28 mouse cellular contexts compared by ENCODE assay signal in genomic region chr2:92673931-92674330, GRCm38 (mm10).
DNase-seq lines count a peak whose midpoint lies in the region; ATAC-seq and TF ChIP-seq lines count a peak whose summit lies in the region.
"Had no signal": no experiment of that assay in that cellular context is flagged by ENCODE, and none has a peak within 500 bp of the region (broad histone marks: within the 10 kb centered on the region; RNA-seq: fewer than 3 reads in every experiment).

No protein-coding gene starts in this region.

- peaks cover 26% of the 10 kb centered on the region for H3K4me1 ChIP-seq in forebrain, embryonic 10.5 days
- H3K4me1 ChIP-seq in forebrain, embryonic 14.5 days (ENCODE audit: control insufficient read depth, insufficient read depth, low read length), result peaks cover 5% of the 10 kb centered on the region; the same call in 1 of the 2 replicates
- H3K4me1 ChIP-seq in cortical plate, adult 2 months (ENCODE audit: control insufficient read depth, insufficient read depth, low read length), result peaks cover 22% of the 10 kb centered on the region
- no peaks in the 10 kb centered on the region for H3K4me1 ChIP-seq in lung, postnatal 0 days (ENCODE audit: insufficient read depth, low read depth, low read length)
- H3K4me1 ChIP-seq: embryonic facial prominence, embryonic 12.5 days; embryonic facial prominence, embryonic 15.5 days; forebrain, embryonic 13.5 days; hindbrain, embryonic 15.5 days; intestine, embryonic 15.5 days had no signal

- H3K9ac ChIP-seq in forebrain, embryonic 14.5 days (ENCODE audit: low read length), result no peak overlapping the region
- H3K9ac ChIP-seq in lung, postnatal 0 days (replicated peaks; ENCODE audit: low read depth), result no peak overlapping the region
- H3K9ac ChIP-seq: embryonic facial prominence, embryonic 12.5 days; embryonic facial prominence, embryonic 15.5 days; forebrain, embryonic 13.5 days; forebrain, postnatal 0 days; heart, embryonic 13.5 days; hindbrain, embryonic 15.5 days; intestine, embryonic 15.5 days had no signal

- no peak for TF ChIP-seq POLR2A in cortical plate, adult 2 months (IDR thresholded peaks at IDR 0.05; ENCODE audit: extremely low read depth, insufficient read depth, low read length)

- no peak overlapping the region for H3K4me3 ChIP-seq in forebrain, embryonic 10.5 days
- no peak overlapping the region for H3K4me3 ChIP-seq in forebrain, embryonic 14.5 days (ENCODE audit: low read depth, low read length)
- no peak overlapping the region for H3K4me3 ChIP-seq in left cerebral cortex, adult 2 months
- no peak overlapping the region for H3K4me3 ChIP-seq in cortical plate, adult 2 months (ENCODE audit: insufficient read depth, low read length)
- no peak overlapping the region for H3K4me3 ChIP-seq in lung, postnatal 0 days (ENCODE audit: low read depth, low read length)
- H3K4me3 ChIP-seq: embryonic facial prominence, embryonic 12.5 days; embryonic facial prominence, embryonic 15.5 days; erythroblast, embryonic 14.5 days; forebrain, embryonic 13.5 days; gastrocnemius, adult 2 months; heart, embryonic 10.5 days; heart, embryonic 13.5 days; hindbrain, embryonic 15.5 days; intestine, embryonic 15.5 days had no signal

- H3K4me2 ChIP-seq in forebrain, embryonic 14.5 days (ENCODE audit: low read length), result no peak overlapping the region
- H3K4me2 ChIP-seq in lung, postnatal 0 days (replicated peaks; ENCODE audit: low read depth, low read length), result no peak overlapping the region
- H3K4me2 ChIP-seq: embryonic facial prominence, embryonic 12.5 days; embryonic facial prominence, embryonic 15.5 days; forebrain, embryonic 13.5 days; heart, embryonic 13.5 days; hindbrain, embryonic 15.5 days; intestine, embryonic 15.5 days had no signal

- peak; percentile 16 to 54 for DNase-seq in adrenal gland, adult (ENCODE audit: inconsistent age in 2 of 2, low spot score in 1 of 2)
- DNase-seq in adrenal gland, adult 18-20 months (ENCODE audit: low spot score in 2 of 2), result no peak
- DNase-seq in forebrain, embryonic 10.5 days (ENCODE audit: extremely low spot score, low spot score), result no peak
- no peak for DNase-seq in forebrain, embryonic 14.5 days (ENCODE audit: low spot score)
- DNase-seq in left cerebral cortex, adult 2 months (ENCODE audit: extremely low spot score in 1 of 2, low spot score in 2 of 2), result no peak
- DNase-seq in left cerebral cortex, postnatal 36 days (ENCODE audit: low spot score in 2 of 2), result no peak
- DNase-seq in lung, postnatal 0 days (ENCODE audit: low spot score), result no peak
- DNase-seq: adrenal gland, postnatal 25 days; cerebellum, adult 18-20 months; cerebellum, adult 9-10 months; cerebellum, postnatal 14 days; forebrain, postnatal 0 days; gastrocnemius, adult 2 months; gastrocnemius, postnatal 25 days; heart, adult 18-20 months; heart, postnatal 14 days; heart, postnatal 4 days; kidney, adult 11 months; kidney, adult 8-10 months had no signal

- TF ChIP-seq EP300 in lung, postnatal 0 days (IDR thresholded peaks at IDR 0.05), result no peak

- TF ChIP-seq CTCF in left cerebral cortex, adult 2 months (IDR thresholded peaks at IDR 0.05), result no peak
- no peak for TF ChIP-seq CTCF in cortical plate, adult 2 months (IDR thresholded peaks at IDR 0.05; ENCODE audit: extremely low read depth, insufficient read depth, low read length)
- TF ChIP-seq CTCF in lung, postnatal 0 days (IDR thresholded peaks at IDR 0.05), result no peak

- no peak for ATAC-seq in forebrain, embryonic 14.5 days
- ATAC-seq in lung, postnatal 0 days, result no peak
- ATAC-seq: forebrain, embryonic 13.5 days; forebrain, postnatal 0 days; intestine, embryonic 15.5 days had no signal

- 20% methylated on average over 4 of the region's 4 CpGs for WGBS in forebrain, embryonic 10.5 days
- WGBS in forebrain, embryonic 14.5 days, result 14% methylated on average over 4 of the region's 4 CpGs
- WGBS in lung, postnatal 0 days, result 26% methylated on average over 4 of the region's 4 CpGs

- H3K27me3 ChIP-seq in forebrain, embryonic 10.5 days (ENCODE audit: poor library complexity, severe bottlenecking), result peaks cover 10% of the 10 kb centered on the region; the same call in 1 of the 2 replicates
- no peaks in the 10 kb centered on the region for H3K27me3 ChIP-seq in forebrain, embryonic 14.5 days (replicated peaks; ENCODE audit: control insufficient read depth, insufficient read depth, low read length)
- no peaks in the 10 kb centered on the region for H3K27me3 ChIP-seq in lung, postnatal 0 days (replicated peaks; ENCODE audit: insufficient read depth, low read length)
- H3K27me3 ChIP-seq: embryonic facial prominence, embryonic 12.5 days; forebrain, embryonic 13.5 days; intestine, embryonic 15.5 days had no signal

- no peaks in the 10 kb centered on the region for H3K9me3 ChIP-seq in forebrain, embryonic 10.5 days
- no peaks in the 10 kb centered on the region for H3K9me3 ChIP-seq in forebrain, embryonic 14.5 days (replicated peaks; ENCODE audit: control insufficient read depth, low read length)
- H3K9me3 ChIP-seq in lung, postnatal 0 days (ENCODE audit: low read length), result no peaks in the 10 kb centered on the region
- H3K9me3 ChIP-seq: embryonic facial prominence, embryonic 12.5 days; embryonic facial prominence, embryonic 15.5 days; forebrain, embryonic 13.5 days; heart, embryonic 10.5 days; heart, embryonic 13.5 days; hindbrain, embryonic 15.5 days; intestine, embryonic 15.5 days had no signal

- 0 out of 2 replicates have a peak overlapping the region, but pooled peaks have one; percentile 25 for H3K27ac ChIP-seq in forebrain, embryonic 10.5 days
- H3K27ac ChIP-seq in forebrain, embryonic 14.5 days (ENCODE audit: low read depth, low read length), result no peak overlapping the region
- H3K27ac ChIP-seq in left cerebral cortex, adult 2 months, result peak overlapping the region; percentile 89
- H3K27ac ChIP-seq in cortical plate, adult 2 months (ENCODE audit: insufficient read depth, low read length), result peak overlapping the region; percentile 43; the same call in 1 of the 2 replicates
- no peak overlapping the region for H3K27ac ChIP-seq in lung, postnatal 0 days (ENCODE audit: low read length)
- H3K27ac ChIP-seq: embryonic facial prominence, embryonic 12.5 days; embryonic facial prominence, embryonic 15.5 days; forebrain, embryonic 13.5 days; gastrocnemius, adult 2 months; heart, embryonic 10.5 days; heart, embryonic 13.5 days; hindbrain, embryonic 15.5 days; intestine, embryonic 15.5 days had no signal

- no peaks in the 10 kb centered on the region for H3K36me3 ChIP-seq in forebrain, embryonic 10.5 days (replicated peaks)
- H3K36me3 ChIP-seq in forebrain, embryonic 14.5 days (ENCODE audit: control insufficient read depth, insufficient read depth, low read length), result no peaks in the 10 kb centered on the region
- H3K36me3 ChIP-seq in lung, postnatal 0 days (ENCODE audit: insufficient read depth, low read length), result no peaks in the 10 kb centered on the region
- H3K36me3 ChIP-seq: embryonic facial prominence, embryonic 12.5 days; embryonic facial prominence, embryonic 15.5 days; heart, embryonic 10.5 days; heart, embryonic 13.5 days; hindbrain, embryonic 15.5 days; intestine, embryonic 15.5 days had no signal

- intact Hi-C loops in left cerebral cortex, adult 2 months (cut with DNase I), result loop anchor here (2.0 to 10.0 kb wide), 4 partner anchors 19 to 179 kb away; no protein-coding TSS in a partner anchor
- intact Hi-C loops in left cerebral cortex, postnatal 36 days (cut with DNase I), result loop anchor here (5.0 kb wide), 2 partner anchors 67 to 138 kb away; no protein-coding TSS in a partner anchor

Comparison
In these comparisons a context has a peak if more than half of its experiments do, and no peak if none do; other contexts are left out.
1. DNase-seq: peak in adrenal gland, adult (2 of 2); none in adrenal gland, adult 18-20 months (0 of 2), forebrain, embryonic 10.5 days (single experiment), forebrain, embryonic 14.5 days (single experiment), left cerebral cortex, adult 2 months (0 of 2), left cerebral cortex, postnatal 36 days (0 of 2) and lung, postnatal 0 days (single experiment).
2. H3K27ac ChIP-seq: peak in forebrain, embryonic 10.5 days (single experiment), left cerebral cortex, adult 2 months (single experiment) and cortical plate, adult 2 months (single experiment); none in forebrain, embryonic 14.5 days (single experiment) and lung, postnatal 0 days (single experiment).